Mouse (Mus musculus): ENCODE data around the gene Stambpl1.

GRCm38 (mm10) chr19:34171167-34171566, 20.9 kb upstream of the Stambpl1 start:
- TF ChIP-seq HCFC1 (IDR thresholded peaks at IDR 0.05; ENCODE audit: borderline replicate concordance, insufficient read depth, low read length) (no peak), MAFK (IDR thresholded peaks at IDR 0.05; ENCODE audit: insufficient read depth, low read depth, low read length) (no peak), ZNF384 (IDR thresholded peaks at IDR 0.05; ENCODE audit: low read depth, low read length) (no peak), ZC3H11A (IDR thresholded peaks at IDR 0.05; ENCODE audit: borderline replicate concordance, low read depth, low read length) (no peak), CHD2 (IDR thresholded peaks at IDR 0.05; ENCODE audit: low read depth, low read length) (no peak)

All from ES-E14 (cell line).